Mouse (Mus musculus) CD4-positive naive resting alpha-beta T cell, adult 76 days (primary cell): ENCODE data around the gene Pard3b. TPM values are rescaled to one million over a fixed set of nuclear protein-coding genes. Genes with fewer than 3 reads are reported as not detected.

Source experiments
- total RNA-seq: library from RNA; stranded (reverse); gene quantifications from one replicate; pipeline ENCODE4 v1.2.4, GENCODE M21; 2023

Gene Pard3b
- total RNA-seq = 0.88 TPM

DNA sequence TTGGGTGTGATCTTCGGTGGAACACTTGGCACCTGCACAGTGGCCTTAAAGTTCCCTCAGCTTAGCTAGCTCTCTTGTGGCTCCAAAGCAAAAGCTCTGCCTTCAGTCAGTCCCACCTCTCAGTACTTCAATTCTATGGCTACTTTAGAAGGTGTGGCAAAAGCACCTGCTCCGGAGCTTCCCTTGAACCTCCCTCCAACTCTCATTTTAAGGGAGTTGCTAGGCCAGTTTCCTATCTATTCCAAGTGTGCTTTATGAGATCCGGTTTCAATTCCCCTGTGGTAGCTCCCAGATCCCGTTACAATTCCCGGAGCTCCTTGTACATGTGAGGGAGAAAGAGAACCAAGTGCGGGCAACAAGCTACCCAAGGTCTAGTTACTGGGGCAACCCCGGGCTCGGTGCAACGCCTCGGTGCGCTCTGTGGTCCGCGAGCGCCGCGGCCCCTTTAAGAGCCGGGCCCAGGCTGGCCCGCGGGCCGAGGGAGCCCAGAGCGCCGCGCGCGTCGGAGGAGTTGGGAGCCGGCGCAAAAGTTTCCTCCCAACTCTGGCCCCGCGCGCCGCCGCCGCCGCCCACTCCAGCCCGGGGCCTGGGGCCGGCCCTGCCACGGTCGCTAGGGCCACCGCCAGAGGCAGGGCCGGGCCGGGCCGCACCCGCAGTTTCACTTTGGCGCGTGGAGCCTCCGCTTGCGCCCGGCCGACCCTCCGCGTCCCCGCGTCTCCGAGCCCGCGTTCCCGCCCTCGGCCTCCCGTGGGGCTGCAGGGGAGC lies at the start of gene Pard3b:
Gene Pard3b (plus strand): TSS at position 478 of the 765 bp plus-strand sequence.

